8 mouse cellular contexts compared by ENCODE assay signal in the genomic region with DNA sequence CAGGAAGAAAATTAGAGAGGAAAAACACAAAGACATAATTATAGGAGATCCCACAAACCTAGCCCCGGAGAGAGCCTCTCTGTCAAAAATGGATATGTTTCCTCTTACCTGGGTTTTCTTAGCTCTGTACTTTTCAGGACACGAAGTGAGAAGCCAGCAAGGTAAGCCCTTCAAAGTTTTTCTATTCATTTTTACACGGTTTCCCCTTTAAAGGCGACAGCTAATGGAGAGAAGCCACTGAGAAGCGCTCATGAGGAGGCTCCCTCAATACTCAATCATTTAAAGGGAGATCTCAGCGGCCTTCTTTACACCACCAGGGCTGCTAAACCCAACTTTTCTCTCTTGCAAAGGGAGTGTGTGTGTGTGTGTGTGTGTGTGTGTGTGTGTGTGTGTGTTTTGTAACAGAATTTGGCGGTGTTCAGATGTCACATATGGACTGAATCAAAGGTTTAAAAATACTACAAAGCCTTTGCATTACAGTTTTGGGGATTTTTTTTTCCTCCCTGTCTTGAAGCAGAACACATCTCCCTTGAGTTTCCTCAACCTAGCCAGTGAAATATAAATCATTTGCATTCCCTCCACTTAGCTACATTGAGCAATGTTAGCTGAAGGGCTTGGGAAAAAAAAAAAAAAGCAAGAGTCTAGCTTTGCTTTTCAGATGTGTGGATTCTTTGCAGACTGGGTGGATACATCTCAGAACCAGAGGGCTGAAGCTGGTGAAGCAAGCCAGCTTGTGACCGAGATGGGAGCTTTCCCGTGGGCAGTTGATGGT. TPM values are rescaled to one million over a fixed set of nuclear protein-coding genes. Genes with fewer than 3 reads are reported as not detected.
DNase-seq lines count a peak whose midpoint lies in the region; ATAC-seq lines count a peak whose summit lies in the region.

No protein-coding gene starts in this region.

- H3K9ac ChIP-seq in kidney, embryonic 15.5 days: 0 out of 2 replicates have a peak overlapping the region, but pooled peaks have one; percentile 59
- H3K9ac ChIP-seq in hindbrain, embryonic 14.5 days: peak overlapping the region; percentile 75
- H3K9ac ChIP-seq in midbrain, embryonic 14.5 days (replicated peaks; ENCODE audit: low read length): peak overlapping the region; percentile 76

- ATAC-seq in kidney, embryonic 15.5 days (replicated peaks; ENCODE audit: low FRiP score): no peak
- ATAC-seq in hindbrain, embryonic 14.5 days (ENCODE audit: low FRiP score): no peak
- no peak for ATAC-seq in midbrain, embryonic 14.5 days (ENCODE audit: low FRiP score, low TSS enrichment)
- no peak for ATAC-seq in monocyte, adult 5-6 weeks (replicated peaks; ENCODE audit: insufficient number of reproducible peaks, low FRiP score, low TSS enrichment, poor library complexity, severe bottlenecking)

- H3K27me3 ChIP-seq in kidney, embryonic 15.5 days: peaks cover 77% of the 10 kb centered on the region
- H3K27me3 ChIP-seq in hindbrain, embryonic 14.5 days (ENCODE audit: control insufficient read depth, insufficient read depth, low read length): peaks cover 4% of the 10 kb centered on the region; the same call in 1 of the 2 replicates
- H3K27me3 ChIP-seq in midbrain, embryonic 14.5 days (ENCODE audit: control insufficient read depth, insufficient read depth, low read length): peaks cover 16% of the 10 kb centered on the region

- WGBS in kidney, embryonic 15.5 days: 2% methylated on average over 9 of the region's 9 CpGs
- WGBS in hindbrain, embryonic 14.5 days: 3% methylated on average over 9 of the region's 9 CpGs
- 2% methylated on average over 9 of the region's 9 CpGs for WGBS in midbrain, embryonic 14.5 days

- H3K27ac ChIP-seq in kidney, embryonic 15.5 days: no peak overlapping the region
- peak overlapping the region; percentile 93 for H3K27ac ChIP-seq in brown adipose tissue, adult 24 weeks (replicated peaks; ENCODE audit: low read depth, low read length)
- peak overlapping the region; percentile 84 for H3K27ac ChIP-seq in hindbrain, embryonic 14.5 days
- H3K27ac ChIP-seq in midbrain, embryonic 14.5 days (replicated peaks; ENCODE audit: low read depth, low read length): peak overlapping the region; percentile 87

- no peaks in the 10 kb centered on the region for H3K9me3 ChIP-seq in kidney, embryonic 15.5 days (replicated peaks)
- no peaks in the 10 kb centered on the region for H3K9me3 ChIP-seq in hindbrain, embryonic 14.5 days (ENCODE audit: control insufficient read depth, low read length)
- no peaks in the 10 kb centered on the region for H3K9me3 ChIP-seq in midbrain, embryonic 14.5 days (ENCODE audit: control insufficient read depth, low read length)

- no peak for DNase-seq in kidney, adult 9 months
- DNase-seq in hindbrain, embryonic 14.5 days (ENCODE audit: low spot score): no peak
- DNase-seq in midbrain, embryonic 14.5 days: peak; percentile 54
- no peak for DNase-seq in urinary bladder, postnatal 14 days (ENCODE audit: low spot score)
- no peak for DNase-seq in cerebellum, postnatal 36 days

- H3K4me1 ChIP-seq in kidney, embryonic 15.5 days: peaks cover 67% of the 10 kb centered on the region
- peaks cover 13% of the 10 kb centered on the region for H3K4me1 ChIP-seq in brown adipose tissue, adult 24 weeks (ENCODE audit: control insufficient read depth, insufficient read depth, insufficient read length, low read length)
- H3K4me1 ChIP-seq in hindbrain, embryonic 14.5 days (replicated peaks; ENCODE audit: control insufficient read depth, insufficient read depth, low read length): peaks cover 14% of the 10 kb centered on the region
- H3K4me1 ChIP-seq in midbrain, embryonic 14.5 days (ENCODE audit: control insufficient read depth, insufficient read depth, low read length): peaks cover 30% of the 10 kb centered on the region

- no peaks in the 10 kb centered on the region for H3K36me3 ChIP-seq in kidney, embryonic 15.5 days
- no peaks in the 10 kb centered on the region for H3K36me3 ChIP-seq in hindbrain, embryonic 14.5 days (replicated peaks; ENCODE audit: control insufficient read depth, insufficient read depth)
- no peaks in the 10 kb centered on the region for H3K36me3 ChIP-seq in midbrain, embryonic 14.5 days (ENCODE audit: control insufficient read depth, insufficient read depth, low read length)

- H3K4me2 ChIP-seq in kidney, embryonic 15.5 days: peak overlapping the region; percentile 97
- peak overlapping the region; percentile 98 for H3K4me2 ChIP-seq in hindbrain, embryonic 14.5 days (replicated peaks)
- peak overlapping the region; percentile 99 for H3K4me2 ChIP-seq in midbrain, embryonic 14.5 days (ENCODE audit: low read length)

- H3K4me3 ChIP-seq in kidney, embryonic 15.5 days (replicated peaks): peak overlapping the region; percentile 61
- peak overlapping the region; percentile 76 for H3K4me3 ChIP-seq in brown adipose tissue, adult 24 weeks (ENCODE audit: insufficient read depth, low read depth, low read length)
- peak overlapping the region; percentile 52 for H3K4me3 ChIP-seq in hindbrain, embryonic 14.5 days (replicated peaks; ENCODE audit: low read length)
- peak overlapping the region; percentile 66 for H3K4me3 ChIP-seq in midbrain, embryonic 14.5 days (replicated peaks; ENCODE audit: low read depth, low read length)

RNA-seq across cellular contexts. Expression of a gene that starts 1.2 kb away (rescaled TPM):
- polyA plus RNA-seq in kidney, embryonic 15.5 days (2015; fragmentation: Nextera tagmentation; extraction: Ambion mirVana): 11.7 and 12.2 TPM in 2 replicates
- polyA plus RNA-seq in brown adipose tissue, adult 24 weeks (2012; ENCODE audit: insufficient read depth, insufficient read length, missing spikeins): 40.3 and 43.2 TPM in 2 replicates
- 34.1 and 34.5 TPM in 2 replicates for polyA plus RNA-seq in hindbrain, embryonic 14.5 days (2014; fragmentation: Nextera tagmentation; extraction: Ambion mirVana)
- 17.6 and 19.5 TPM in 2 replicates for polyA plus RNA-seq in midbrain, embryonic 14.5 days (2014; fragmentation: Nextera tagmentation; extraction: Ambion mirVana)
- total RNA-seq in monocyte, adult 5-6 weeks (2017): 4.5 to 7.1 TPM (median 5.0 TPM) in 3 replicates
